Mouse (Mus musculus): Measurements from ENCODE around the gene Tnfrsf9.

- TF ChIP-seq CTCF (IDR thresholded peaks at IDR 0.05; ENCODE audit: low read depth, low read length) (no peak), POLR2A (IDR thresholded peaks at IDR 0.05; ENCODE audit: extremely low read depth, insufficient read depth, low read length) (no peak)
Observed at GRCm38 (mm10) chr4:150926924-150927705, 12.8 kb downstream of the Tnfrsf9 start.

Data from liver, adult 2 months (tissue).